Mouse (Mus musculus) adrenal gland, postnatal 14 days (tissue): Measurements from ENCODE around the gene Ube2d3. TPM values are rescaled to one million over a fixed set of nuclear protein-coding genes. Genes with fewer than 3 reads are reported as not detected.
"Not testable (repeated sequence)": the region's sequence is repeated elsewhere in the genome, so short reads cannot be mapped to it uniquely, and the experiment has no call there.

Source experiments
- DNase-seq: peaks from one replicate; pipeline ENCODE4 v3.0.0; 2021; ENCODE audit warnings: mixed read lengths
- total RNA-seq: library from RNA; stranded (reverse); gene quantifications from 2 replicates; pipeline ENCODE4 v1.2.3, GENCODE M21; 2021

The Ube2d3 gene
- total RNA-seq, 1 experiment from 2014 or later = 378 TPM

DNA sequence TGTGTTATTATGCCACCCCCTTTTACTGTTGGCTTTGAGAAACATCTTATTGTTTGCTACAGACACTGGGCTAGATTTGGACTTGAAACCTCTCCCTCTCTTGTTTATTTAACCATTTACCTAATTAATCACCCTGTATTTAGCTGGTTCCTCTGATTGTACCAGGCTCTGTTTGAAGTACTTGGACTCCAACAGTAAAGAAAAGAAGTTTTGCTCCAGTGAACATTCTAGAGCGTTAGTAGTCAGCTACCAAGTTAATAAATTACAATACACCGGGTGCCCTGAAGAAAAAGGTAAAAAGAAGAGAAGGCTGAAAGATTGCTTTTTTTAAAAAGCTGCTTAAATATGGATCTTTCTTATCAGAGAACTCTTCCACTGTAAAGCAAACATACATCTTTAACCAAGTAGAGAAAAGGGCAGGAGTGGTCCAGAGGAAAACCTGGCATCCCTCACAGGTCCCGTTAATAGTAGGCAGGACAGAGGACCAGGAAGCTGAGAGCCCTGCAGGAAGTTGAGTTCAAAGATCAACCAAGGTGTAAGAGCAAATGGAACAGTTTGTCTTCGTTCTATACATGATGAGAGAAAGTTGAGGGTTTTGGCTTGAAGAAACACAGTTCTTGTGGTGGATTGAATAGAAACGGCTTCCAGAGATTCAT is 52.0 kb downstream of the Ube2d3 start:
- DNase-seq = no peak

DNA sequence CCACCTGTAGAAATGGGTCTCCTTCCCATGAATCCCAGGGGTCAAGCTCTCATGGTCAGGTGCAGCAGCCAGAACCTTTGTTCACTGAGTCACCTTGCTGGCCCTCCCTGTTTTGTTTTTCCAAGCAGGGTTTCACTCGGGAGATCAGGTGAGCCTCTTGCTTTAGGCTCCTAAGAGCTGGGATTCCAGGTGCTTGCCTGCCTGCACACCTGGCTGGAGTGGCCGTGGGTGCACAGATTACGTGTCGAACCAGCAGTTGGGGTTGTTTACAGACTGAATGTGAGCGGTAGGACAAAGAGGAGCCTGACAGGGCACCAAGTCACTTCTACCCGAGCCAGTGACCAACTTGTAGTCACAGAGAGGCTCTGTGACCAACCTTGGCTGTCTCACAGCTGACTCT is 53.2 kb downstream of the Ube2d3 start:
- DNase-seq = no peak

- not testable (repeated sequence) for DNase-seq
These were observed 55.4 kb downstream of the Ube2d3 start for GRCm38 (mm10) chr3:135493320-135493719.

DNA sequence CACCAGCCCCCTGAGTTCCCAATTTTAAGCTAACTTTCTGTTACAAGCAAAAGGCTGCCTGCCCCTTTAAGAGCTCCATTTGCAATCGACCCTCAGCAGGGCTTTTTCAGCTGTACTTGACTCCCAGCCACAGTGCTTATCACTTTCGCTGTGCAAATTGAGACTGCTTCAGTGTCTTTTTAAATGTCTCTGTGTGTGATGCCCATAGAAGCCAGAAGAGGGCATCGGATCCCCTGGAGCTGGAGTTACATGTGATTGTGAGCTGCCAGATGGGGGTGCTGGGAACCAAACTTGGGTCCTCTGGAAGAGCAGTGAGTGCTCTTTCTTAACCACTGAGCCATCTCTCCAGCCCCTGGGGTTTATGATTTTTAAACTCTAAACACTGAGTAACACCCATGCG is 60.0 kb downstream of the Ube2d3 start:
- not testable (repeated sequence) for DNase-seq

GRCm38 (mm10) chr3:135498891-135499290 is 60.9 kb downstream of the Ube2d3 start:
- DNase-seq = peak; percentile 40

DNA sequence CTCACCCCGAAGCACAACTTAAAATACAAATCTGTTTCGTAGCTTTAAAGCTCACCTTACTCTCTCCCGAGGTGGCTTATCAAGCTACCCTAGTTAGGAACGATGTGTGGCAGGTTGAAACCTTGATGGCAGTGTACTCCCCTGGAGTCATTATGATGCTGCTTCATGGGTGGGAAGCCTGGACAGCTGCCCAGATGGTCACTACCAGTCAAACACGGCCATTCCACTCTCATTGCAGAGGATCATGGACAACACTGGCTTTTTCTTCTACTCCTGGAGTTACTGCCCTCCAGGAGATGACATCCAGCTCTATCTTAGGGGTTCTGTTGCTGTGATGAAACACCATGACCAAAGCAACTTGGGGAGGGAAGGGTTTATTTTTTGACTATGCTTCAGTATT is 65.2 kb downstream of the Ube2d3 start:
- no peak for DNase-seq

DNA sequence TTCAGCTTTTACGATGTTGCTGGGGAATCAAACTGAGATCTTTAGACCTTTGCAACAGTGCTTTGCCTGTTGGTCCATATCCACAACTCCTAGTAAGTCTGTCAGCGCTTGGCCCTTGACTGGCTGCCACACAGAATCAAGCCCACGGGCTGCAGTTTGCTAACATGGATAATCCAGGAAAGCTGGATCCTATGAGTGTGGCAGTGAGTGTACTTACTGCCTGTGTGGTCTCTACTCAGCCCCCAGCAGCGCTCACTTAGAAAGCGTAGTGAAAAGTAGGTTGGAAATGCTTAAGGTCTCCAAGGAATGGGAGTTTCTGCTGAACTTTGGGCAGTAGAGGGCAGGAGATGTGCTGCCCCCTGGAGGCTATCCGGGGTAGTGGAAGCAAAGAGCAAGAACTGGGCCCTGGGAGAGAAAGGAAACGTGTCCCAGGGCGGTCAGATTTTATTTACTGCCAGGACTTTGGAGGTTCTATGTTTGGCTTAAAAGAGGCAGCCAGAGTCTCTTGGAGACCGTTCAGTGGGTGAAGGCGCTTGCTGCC is 67.5 kb downstream of the Ube2d3 start:
- peak; percentile 83 for DNase-seq

- no peak for DNase-seq
These were observed 68.0 kb downstream of the Ube2d3 start for GRCm38 (mm10) chr3:135505916-135506482.

- no peak for DNase-seq
These were observed 69.6 kb downstream of the Ube2d3 start for GRCm38 (mm10) chr3:135507506-135507905.

DNA sequence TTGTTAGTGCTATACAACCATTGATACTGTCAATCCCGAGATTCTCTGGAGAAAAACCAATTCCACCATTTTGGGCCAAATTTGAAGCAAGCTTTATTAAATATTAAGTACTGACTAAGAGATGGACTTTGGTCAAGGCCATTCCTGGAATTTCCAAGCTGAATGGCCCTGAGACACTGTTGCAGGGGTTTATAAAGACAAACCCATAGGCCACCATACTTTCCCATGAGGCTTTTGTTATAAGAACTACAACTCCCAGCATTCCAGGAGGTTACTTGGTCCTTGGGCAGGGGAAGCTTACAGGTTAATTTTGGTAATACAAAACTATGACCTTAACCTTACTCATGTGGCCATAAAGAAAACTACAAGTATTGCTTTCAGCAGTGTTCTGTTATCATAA is 70.2 kb downstream of the Ube2d3 start:
- no peak for DNase-seq

DNA sequence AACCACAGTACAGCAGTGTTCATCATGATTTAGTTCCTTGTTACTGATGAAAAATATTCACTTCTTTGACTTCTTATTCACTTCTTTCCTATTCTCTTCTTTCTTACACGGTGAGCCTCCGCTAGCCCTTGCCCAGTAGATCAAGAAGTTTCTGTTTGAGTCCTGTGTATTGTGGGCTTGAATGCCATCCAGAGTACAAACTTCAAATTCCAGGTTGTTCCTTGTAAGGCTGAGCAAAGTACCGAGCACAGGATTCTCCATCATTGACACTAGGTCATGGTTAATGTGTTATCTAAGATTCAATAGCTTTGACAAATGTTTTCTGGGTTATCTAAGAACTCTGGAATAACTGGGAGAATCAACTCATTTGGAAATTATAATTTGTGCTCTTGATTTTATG is 72.4 kb downstream of the Ube2d3 start:
- DNase-seq = no peak

DNA sequence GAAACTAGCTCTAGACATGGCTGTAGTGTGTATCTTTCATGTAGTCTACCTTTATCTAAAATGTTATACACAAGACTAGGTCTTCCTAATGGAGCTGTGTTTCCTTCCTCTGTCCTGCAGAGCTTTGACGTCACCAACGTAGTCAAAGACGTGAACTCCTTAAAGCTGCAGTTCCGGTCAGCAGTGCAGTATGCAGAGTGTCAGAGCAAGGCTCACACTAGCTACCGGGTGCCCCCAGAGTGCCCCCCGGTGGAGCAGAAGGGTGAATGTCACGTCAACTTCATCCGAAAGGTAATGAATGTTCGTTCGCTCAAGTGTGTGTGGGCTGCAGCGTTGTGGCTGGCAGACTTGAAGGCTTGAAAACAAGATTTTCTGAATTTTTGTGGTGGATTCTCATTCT is 73.7 kb downstream of the Ube2d3 start:
- no peak for DNase-seq

DNA sequence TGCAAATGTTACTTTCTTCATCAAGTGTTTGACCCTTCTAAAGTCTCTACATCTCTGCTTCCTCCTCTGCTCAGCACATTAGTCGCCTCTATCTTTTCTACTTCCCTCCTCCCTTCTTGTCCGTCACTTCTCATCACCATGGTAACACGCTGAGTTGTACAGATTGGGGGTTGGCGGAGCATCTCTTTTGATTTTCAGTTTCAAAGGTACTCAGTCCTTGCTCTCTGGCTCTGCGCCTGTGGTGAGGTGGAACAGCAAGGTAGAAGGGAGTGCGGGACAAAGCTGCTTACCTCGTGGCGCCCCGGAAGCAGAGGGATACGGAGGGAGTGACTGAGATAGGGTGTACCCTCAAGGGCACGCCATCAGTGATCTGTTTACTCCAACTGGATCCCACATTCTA is 75.3 kb downstream of the Ube2d3 start:
- DNase-seq = no peak

DNA sequence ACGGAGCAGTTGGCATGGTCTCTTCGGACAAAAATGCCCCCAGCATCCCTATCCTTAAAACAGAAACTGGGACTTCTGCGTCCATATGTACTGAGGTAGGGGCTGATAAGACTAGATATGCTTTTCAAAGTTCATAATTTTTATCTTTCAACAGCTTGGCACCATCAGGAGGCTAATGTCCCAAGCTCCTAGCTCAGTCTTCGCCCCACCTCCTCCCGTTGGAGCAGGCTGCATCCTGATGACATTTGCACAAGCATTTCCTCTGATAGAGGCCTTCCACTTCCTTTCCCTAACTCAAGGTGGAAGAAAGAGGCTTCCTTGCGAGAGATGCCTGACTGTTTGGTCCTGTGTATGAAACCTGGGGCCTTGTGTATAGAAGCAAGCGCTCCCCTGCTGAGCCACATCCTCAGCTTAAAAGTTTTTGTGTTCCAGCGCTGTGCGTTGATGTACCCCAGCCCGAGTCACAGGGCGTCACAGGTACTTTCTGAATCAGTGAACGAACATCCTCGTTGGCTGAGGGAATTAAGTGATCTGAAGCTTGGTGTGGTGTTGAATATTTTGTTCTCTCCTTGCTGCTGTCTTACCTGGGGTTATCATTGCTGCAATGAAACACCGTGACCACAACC is 76.0 kb downstream of the Ube2d3 start:
- no peak for DNase-seq

- no peak for DNase-seq
These were observed 77.3 kb downstream of the Ube2d3 start for GRCm38 (mm10) chr3:135515246-135515645.

DNA sequence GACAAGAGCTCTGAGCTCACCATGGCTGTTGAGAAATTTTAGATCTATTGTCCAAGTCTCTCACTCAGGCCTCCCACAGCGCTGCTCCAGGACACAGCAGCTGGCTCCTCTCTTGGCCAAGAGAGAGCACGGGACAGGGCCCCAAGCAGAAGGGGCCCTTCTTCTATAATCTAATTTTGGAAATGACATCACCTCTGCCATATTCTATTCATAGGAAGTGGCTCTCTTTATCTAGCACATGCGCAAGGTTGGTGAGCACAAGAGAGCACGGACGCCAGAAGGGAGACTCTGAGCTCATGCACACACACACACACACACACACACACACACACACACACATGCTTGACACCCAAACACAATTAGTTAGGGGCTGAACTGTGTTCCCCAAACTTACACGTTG is 78.9 kb downstream of the Ube2d3 start:
- no peak for DNase-seq

Other genes starting within 250 kb of the Ube2d3 start
- gene Cenpe, start 225.6 kb upstream of the Ube2d3 start, total RNA-seq = 6.3 and 8.7 TPM in 2 replicates
- gene Bdh2, start 156.9 kb upstream of the Ube2d3 start, total RNA-seq = 3.0 and 4.1 TPM in 2 replicates
- gene Slc9b2, start 130.4 kb upstream of the Ube2d3 start, total RNA-seq = 0.85 and 1.4 TPM in 2 replicates
- 0.79 and 1.3 TPM in 2 replicates for gene Slc9b1, start 90.1 kb upstream of the Ube2d3 start, total RNA-seq
- 30.2 and 31.1 TPM in 2 replicates for gene Cisd2, start 14.2 kb upstream of the Ube2d3 start, total RNA-seq
- gene Manba, start 47.5 kb downstream of the Ube2d3 start, total RNA-seq = 11.9 and 16.2 TPM in 2 replicates